Mouse (Mus musculus): ENCODE data around the gene Nfia. TPM values are rescaled to one million over a fixed set of nuclear protein-coding genes. Genes with fewer than 3 reads are reported as not detected.

The Nfia gene
- polyA plus RNA-seq, 1 experiment from 2014 or later: 27.6 TPM

GRCm38 (mm10) chr4:97782069-97782468, 9.5 kb downstream of the Nfia start:
- Histone ChIP-seq H3K36me3 (ENCODE audit: control insufficient read depth, insufficient read depth, low read length) (peaks cover 5% of the 10 kb centered on the region), H3K27ac (replicated peaks; ENCODE audit: low read depth, low read length) (no peak overlapping the region), H3K27me3 (ENCODE audit: control insufficient read depth, insufficient read depth, low read length) (no peaks in the 10 kb centered on the region), H3K4me1 (ENCODE audit: control insufficient read depth, insufficient read depth, low read length) (peaks cover 3% of the 10 kb centered on the region; the same call in 1 of the 2 replicates), H3K4me2 (ENCODE audit: low read depth, severe bottlenecking) (no peak overlapping the region), H3K9ac (ENCODE audit: low read length) (no peak overlapping the region), H3K9me3 (ENCODE audit: control insufficient read depth, low read length) (no peaks in the 10 kb centered on the region), H3K4me3 (ENCODE audit: low read depth, low read length) (no peak overlapping the region)
- WGBS: 88% methylated on average over 3 of the region's 3 CpGs
- ATAC-seq (ENCODE audit: insufficient number of reproducible peaks, low FRiP score, low TSS enrichment, low read depth) (no peak), DNase-seq (ENCODE audit: low spot score) (no peak)

- Histone ChIP-seq H3K9me3 (ENCODE audit: control insufficient read depth, low read length) (no peaks in the 10 kb centered on the region), H3K27ac (replicated peaks; ENCODE audit: low read depth, low read length) (no peak overlapping the region), H3K9ac (ENCODE audit: low read length) (no peak overlapping the region), H3K27me3 (ENCODE audit: control insufficient read depth, insufficient read depth, low read length) (no peaks in the 10 kb centered on the region), H3K4me2 (ENCODE audit: low read depth, severe bottlenecking) (no peak overlapping the region), H3K4me1 (ENCODE audit: control insufficient read depth, insufficient read depth, low read length) (peaks cover 3% of the 10 kb centered on the region; the same call in 1 of the 2 replicates), H3K4me3 (ENCODE audit: low read depth, low read length) (no peak overlapping the region), H3K36me3 (ENCODE audit: control insufficient read depth, insufficient read depth, low read length) (peaks cover 6% of the 10 kb centered on the region)
- ATAC-seq (ENCODE audit: insufficient number of reproducible peaks, low FRiP score, low TSS enrichment, low read depth): no peak
- WGBS: 92% methylated on average over 6 of the region's 6 CpGs
- DNase-seq (ENCODE audit: low spot score): no peak
These were observed 10.0 kb downstream of the Nfia start for GRCm38 (mm10) chr4:97782497-97782896.

GRCm38 (mm10) chr4:97783073-97783879, 10.7 kb downstream of the Nfia start:
- DNase-seq (ENCODE audit: low spot score) (no peak), ATAC-seq (ENCODE audit: insufficient number of reproducible peaks, low FRiP score, low TSS enrichment, low read depth) (no peak)
- Histone ChIP-seq H3K27me3 (ENCODE audit: control insufficient read depth, insufficient read depth, low read length) (no peaks in the 10 kb centered on the region), H3K9ac (ENCODE audit: low read length) (no peak overlapping the region), H3K4me1 (ENCODE audit: control insufficient read depth, insufficient read depth, low read length) (peaks cover 3% of the 10 kb centered on the region; the same call in 1 of the 2 replicates), H3K4me2 (ENCODE audit: low read depth, severe bottlenecking) (no peak overlapping the region), H3K4me3 (ENCODE audit: low read depth, low read length) (no peak overlapping the region), H3K36me3 (ENCODE audit: control insufficient read depth, insufficient read depth, low read length) (peaks cover 6% of the 10 kb centered on the region), H3K27ac (replicated peaks; ENCODE audit: low read depth, low read length) (no peak overlapping the region), H3K9me3 (ENCODE audit: control insufficient read depth, low read length) (no peaks in the 10 kb centered on the region)
- 95% methylated on average over 26 of the region's 26 CpGs for WGBS

- Histone ChIP-seq H3K27me3 (ENCODE audit: control insufficient read depth, insufficient read depth, low read length) (no peaks in the 10 kb centered on the region), H3K4me2 (ENCODE audit: low read depth, severe bottlenecking) (no peak overlapping the region), H3K27ac (replicated peaks; ENCODE audit: low read depth, low read length) (no peak overlapping the region), H3K9me3 (ENCODE audit: control insufficient read depth, low read length) (no peaks in the 10 kb centered on the region), H3K9ac (ENCODE audit: low read length) (no peak overlapping the region), H3K4me1 (ENCODE audit: control insufficient read depth, insufficient read depth, low read length) (peaks cover 3% of the 10 kb centered on the region; the same call in 1 of the 2 replicates), H3K36me3 (ENCODE audit: control insufficient read depth, insufficient read depth, low read length) (peaks cover 6% of the 10 kb centered on the region), H3K4me3 (ENCODE audit: low read depth, low read length) (no peak overlapping the region)
- 91% methylated on average over 11 of the region's 11 CpGs for WGBS
- ATAC-seq (ENCODE audit: insufficient number of reproducible peaks, low FRiP score, low TSS enrichment, low read depth): no peak
- no peak for DNase-seq (ENCODE audit: low spot score)
These were observed 11.7 kb downstream of the Nfia start for GRCm38 (mm10) chr4:97784236-97784635.

- DNase-seq (ENCODE audit: low spot score) (no peak), ATAC-seq (ENCODE audit: insufficient number of reproducible peaks, low FRiP score, low TSS enrichment, low read depth) (no peak)
- Histone ChIP-seq H3K4me1 (ENCODE audit: control insufficient read depth, insufficient read depth, low read length) (no peaks in the 10 kb centered on the region), H3K27ac (replicated peaks; ENCODE audit: low read depth, low read length) (no peak overlapping the region), H3K9ac (ENCODE audit: low read length) (no peak overlapping the region), H3K4me3 (ENCODE audit: low read depth, low read length) (no peak overlapping the region), H3K36me3 (ENCODE audit: control insufficient read depth, insufficient read depth, low read length) (peaks cover 8% of the 10 kb centered on the region), H3K4me2 (ENCODE audit: low read depth, severe bottlenecking) (no peak overlapping the region), H3K9me3 (ENCODE audit: control insufficient read depth, low read length) (no peaks in the 10 kb centered on the region), H3K27me3 (ENCODE audit: control insufficient read depth, insufficient read depth, low read length) (no peaks in the 10 kb centered on the region)
- WGBS: 83% methylated on average over 8 of the region's 8 CpGs
These were observed 13.2 kb downstream of the Nfia start for GRCm38 (mm10) chr4:97785547-97786271.

- Histone ChIP-seq H3K4me2 (ENCODE audit: low read depth, severe bottlenecking) (no peak overlapping the region), H3K9me3 (ENCODE audit: control insufficient read depth, low read length) (no peaks in the 10 kb centered on the region), H3K27me3 (ENCODE audit: control insufficient read depth, insufficient read depth, low read length) (no peaks in the 10 kb centered on the region), H3K4me3 (ENCODE audit: low read depth, low read length) (no peak overlapping the region), H3K27ac (replicated peaks; ENCODE audit: low read depth, low read length) (no peak overlapping the region), H3K36me3 (ENCODE audit: control insufficient read depth, insufficient read depth, low read length) (peaks cover 8% of the 10 kb centered on the region), H3K9ac (ENCODE audit: low read length) (no peak overlapping the region), H3K4me1 (ENCODE audit: control insufficient read depth, insufficient read depth, low read length) (no peaks in the 10 kb centered on the region)
- DNase-seq (ENCODE audit: low spot score) (no peak), ATAC-seq (ENCODE audit: insufficient number of reproducible peaks, low FRiP score, low TSS enrichment, low read depth) (no peak)
- 32% methylated on average over 8 of the region's 8 CpGs for WGBS
These were observed 14.0 kb downstream of the Nfia start for GRCm38 (mm10) chr4:97786571-97786970.

GRCm38 (mm10) chr4:97787515-97787914, 15.0 kb downstream of the Nfia start:
- ATAC-seq (ENCODE audit: insufficient number of reproducible peaks, low FRiP score, low TSS enrichment, low read depth) (no peak), DNase-seq (ENCODE audit: low spot score) (no peak)
- Histone ChIP-seq H3K9ac (ENCODE audit: low read length) (no peak overlapping the region), H3K27ac (replicated peaks; ENCODE audit: low read depth, low read length) (no peak overlapping the region), H3K4me2 (ENCODE audit: low read depth, severe bottlenecking) (no peak overlapping the region), H3K36me3 (ENCODE audit: control insufficient read depth, insufficient read depth, low read length) (peaks cover 8% of the 10 kb centered on the region), H3K4me1 (ENCODE audit: control insufficient read depth, insufficient read depth, low read length) (no peaks in the 10 kb centered on the region), H3K27me3 (ENCODE audit: control insufficient read depth, insufficient read depth, low read length) (no peaks in the 10 kb centered on the region), H3K9me3 (ENCODE audit: control insufficient read depth, low read length) (no peaks in the 10 kb centered on the region), H3K4me3 (ENCODE audit: low read depth, low read length) (no peak overlapping the region)
- WGBS: 74% methylated on average over 3 of the region's 3 CpGs

- Histone ChIP-seq H3K9me3 (ENCODE audit: control insufficient read depth, low read length) (no peaks in the 10 kb centered on the region), H3K9ac (ENCODE audit: low read length) (no peak overlapping the region), H3K36me3 (ENCODE audit: control insufficient read depth, insufficient read depth, low read length) (peaks cover 4% of the 10 kb centered on the region; the same call in 1 of the 2 replicates), H3K27me3 (ENCODE audit: control insufficient read depth, insufficient read depth, low read length) (no peaks in the 10 kb centered on the region), H3K4me3 (ENCODE audit: low read depth, low read length) (no peak overlapping the region), H3K4me2 (ENCODE audit: low read depth, severe bottlenecking) (no peak overlapping the region), H3K4me1 (ENCODE audit: control insufficient read depth, insufficient read depth, low read length) (no peaks in the 10 kb centered on the region), H3K27ac (replicated peaks; ENCODE audit: low read depth, low read length) (no peak overlapping the region)
- DNase-seq (ENCODE audit: low spot score) (no peak), ATAC-seq (ENCODE audit: insufficient number of reproducible peaks, low FRiP score, low TSS enrichment, low read depth) (no peak)
- 78% methylated on average over 4 of the region's 4 CpGs for WGBS
These were observed 16.0 kb downstream of the Nfia start for GRCm38 (mm10) chr4:97788537-97788936.

Data from limb, embryonic 11.5 days (tissue).